Mouse (Mus musculus) small intestine, adult 2 months (tissue): Measurements from ENCODE around the gene Hoxb8.

Experiments
- CTCF ChIP-seq: fragments of 200-500 bp; IDR thresholded peaks from 2 replicates; pipeline ENCODE4 v1.5.1; 2012; ENCODE audit warnings: low read depth, mild to moderate bottlenecking, control low read depth, inconsistent platforms, low read length, moderate library complexity, mixed read lengths; ENCODE audit not compliant: insufficient replicate concordance, insufficient read length; ENCODE audit errors: extremely low read depth
- POLR2A ChIP-seq: fragments of 200-500 bp; IDR thresholded peaks from 2 replicates; pipeline ENCODE4 v1.6.1; 2012; ENCODE audit warnings: low read depth, mild to moderate bottlenecking, control low read depth, inconsistent platforms, low read length, moderate library complexity

DNA sequence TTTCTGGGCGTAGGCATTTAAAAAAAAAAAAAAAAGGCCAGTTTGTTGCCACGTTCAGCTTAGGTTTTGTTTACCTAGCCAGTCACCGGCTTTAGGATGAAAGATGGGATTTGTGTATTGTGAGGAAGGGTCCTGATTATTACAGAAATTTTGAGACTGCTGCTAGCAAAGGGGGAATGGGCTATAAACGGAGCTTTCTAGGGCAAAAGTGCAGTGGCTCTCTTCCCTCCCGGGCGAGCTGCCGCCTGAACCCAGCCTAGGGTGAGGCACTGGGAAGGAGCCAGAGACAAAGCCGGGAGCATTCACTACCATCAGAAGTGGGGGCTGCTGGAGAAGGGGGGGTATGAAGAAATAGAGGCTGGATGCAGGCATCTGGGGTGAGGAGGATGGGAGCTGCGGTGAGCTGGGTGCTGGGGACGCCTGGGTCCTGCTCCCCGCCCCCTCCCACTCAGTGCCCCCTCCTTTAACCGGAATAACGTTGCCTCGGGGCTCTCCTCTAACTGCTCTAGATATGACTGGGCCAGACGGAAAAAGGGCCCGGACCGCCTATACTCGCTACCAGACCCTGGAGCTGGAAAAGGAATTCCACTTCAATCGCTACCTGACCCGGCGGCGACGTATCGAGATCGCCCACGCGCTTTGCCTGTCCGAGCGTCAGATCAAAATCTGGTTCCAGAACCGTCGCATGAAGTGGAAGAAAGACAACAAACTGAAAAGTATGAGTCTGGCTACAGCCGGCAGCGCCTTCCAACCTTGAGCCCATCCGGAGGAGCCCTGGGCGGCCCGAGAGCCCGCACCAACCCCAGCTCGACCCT, 22.9 kb downstream of the Hoxb8 start:
- TF ChIP-seq CTCF (no peak), POLR2A (no peak)
